Mouse (Mus musculus): Measurements from ENCODE around the gene Cct6b. TPM values are rescaled to one million over a fixed set of nuclear protein-coding genes. Genes with fewer than 3 reads are reported as not detected.

Gene Cct6b
- polyA plus RNA-seq (2015; fragmentation: Nextera tagmentation; extraction: Ambion mirVana) = 0.24 and 0.40 TPM in 2 replicates

- Histone ChIP-seq H3K9ac (replicated peaks) (peak within 1 kb of the TSS; percentile 95), H3K4me3 (replicated peaks) (peak within 1 kb of the TSS; percentile 98), H3K27me3 (peaks cover 3% of the 10 kb centered on the region; the same call in 1 of the 2 replicates), H3K27ac (peak within 1 kb of the TSS; percentile 90), H3K4me2 (replicated peaks) (peak within 1 kb of the TSS; percentile 83), H3K9me3 (no peaks in the 10 kb centered on the region), H3K36me3 (peaks cover 5% of the 10 kb centered on the region; the same call in 1 of the 2 replicates), H3K4me1 (replicated peaks) (peaks cover 28% of the 10 kb centered on the region)
- under 1% methylated on average over 44 of the region's 44 CpGs for WGBS
- ATAC-seq = peak; percentile 100
Measured at GRCm38 (mm10) chr11:82763742-82764437, at the start of gene Cct6b, which contains the start of gene Zfp830. Gene Cct6b (minus strand): TSS chr11:82764321. Gene Zfp830 (plus strand): TSS chr11:82764345.

- 79% methylated on average over 5 of the region's 5 CpGs for WGBS
- Histone ChIP-seq H3K27me3 (no peaks in the 10 kb centered on the region), H3K4me3 (replicated peaks) (no peak overlapping the region), H3K4me2 (replicated peaks) (no peak overlapping the region), H3K4me1 (replicated peaks) (peaks cover under 1% of the 10 kb centered on the region), H3K36me3 (peaks cover 8% of the 10 kb centered on the region), H3K9me3 (no peaks in the 10 kb centered on the region), H3K9ac (replicated peaks) (no peak overlapping the region), H3K27ac (no peak overlapping the region)
- ATAC-seq = no peak
Measured at GRCm38 (mm10) chr11:82808485-82808884, 44.4 kb upstream of the Cct6b start.

- no peak for ATAC-seq
- 85% methylated on average over 3 of the region's 3 CpGs for WGBS
- no peak overlapping the region for H3K9ac ChIP-seq (replicated peaks)
Measured at GRCm38 (mm10) chr11:82807370-82807769, 43.2 kb upstream of the Cct6b start.

GRCm38 (mm10) chr11:82806656-82807055 is 42.5 kb upstream of the Cct6b start:
- H3K4me3 ChIP-seq (replicated peaks) = no peak overlapping the region
- H3K9ac ChIP-seq (replicated peaks) = no peak overlapping the region
- WGBS = 76% methylated on average over 3 of the region's 3 CpGs
- H3K27ac ChIP-seq = no peak overlapping the region
- H3K9me3 ChIP-seq = no peaks in the 10 kb centered on the region
- H3K27me3 ChIP-seq = no peaks in the 10 kb centered on the region
- H3K36me3 ChIP-seq = peaks cover 26% of the 10 kb centered on the region
- no peak overlapping the region for H3K4me2 ChIP-seq (replicated peaks)
- H3K4me1 ChIP-seq (replicated peaks) = no peaks in the 10 kb centered on the region
- ATAC-seq = no peak

More at GRCm38 (mm10) chr11:82807370-82807769, 43.2 kb upstream of the Cct6b start:
- Histone ChIP-seq H3K4me3 (replicated peaks) (no peak overlapping the region), H3K36me3 (peaks cover 19% of the 10 kb centered on the region), H3K4me2 (replicated peaks) (no peak overlapping the region), H3K4me1 (replicated peaks) (no peaks in the 10 kb centered on the region), H3K27ac (no peak overlapping the region), H3K27me3 (no peaks in the 10 kb centered on the region), H3K9me3 (no peaks in the 10 kb centered on the region)

- WGBS = 95% methylated on average over 11 of the region's 11 CpGs
- H3K36me3 ChIP-seq = peaks cover 50% of the 10 kb centered on the region
Measured at GRCm38 (mm10) chr11:82783453-82783852, 19.3 kb upstream of the Cct6b start.

GRCm38 (mm10) chr11:82782197-82782596 is 18.1 kb upstream of the Cct6b start:
- no peak for ATAC-seq
- 43% methylated on average over 6 of the region's 6 CpGs for WGBS
- Histone ChIP-seq H3K27ac (no peak overlapping the region), H3K9ac (replicated peaks) (peak overlapping the region; percentile 92), H3K4me2 (replicated peaks) (peak overlapping the region; percentile 67), H3K36me3 (peaks cover 37% of the 10 kb centered on the region), H3K9me3 (no peaks in the 10 kb centered on the region), H3K4me3 (replicated peaks) (peak overlapping the region; percentile 86), H3K27me3 (no peaks in the 10 kb centered on the region), H3K4me1 (replicated peaks) (peaks cover 30% of the 10 kb centered on the region)

More at GRCm38 (mm10) chr11:82783453-82783852, 19.3 kb upstream of the Cct6b start:
- no peak overlapping the region for H3K9ac ChIP-seq (replicated peaks)
- no peak overlapping the region for H3K27ac ChIP-seq
- no peaks in the 10 kb centered on the region for H3K27me3 ChIP-seq
- H3K4me2 ChIP-seq (replicated peaks) = no peak overlapping the region
- H3K9me3 ChIP-seq = no peaks in the 10 kb centered on the region
- ATAC-seq = no peak
- H3K4me1 ChIP-seq (replicated peaks) = peaks cover 30% of the 10 kb centered on the region
- H3K4me3 ChIP-seq (replicated peaks) = no peak overlapping the region

GRCm38 (mm10) chr11:82780983-82781903 is 17.1 kb upstream of the Cct6b start, which contains the start of gene Lig3:
Gene Lig3 (plus strand): TSS chr11:82781108.
- H3K36me3 ChIP-seq = peaks cover 27% of the 10 kb centered on the region
- peak; percentile 96 for ATAC-seq
- H3K27me3 ChIP-seq = no peaks in the 10 kb centered on the region
- peak within 1 kb of the TSS; percentile 96 for H3K27ac ChIP-seq
- H3K4me2 ChIP-seq (replicated peaks) = peak within 1 kb of the TSS; percentile 67
- peaks cover 30% of the 10 kb centered on the region for H3K4me1 ChIP-seq (replicated peaks)
- H3K9me3 ChIP-seq = no peaks in the 10 kb centered on the region
- H3K9ac ChIP-seq (replicated peaks) = peak within 1 kb of the TSS; percentile 92
- WGBS = under 1% methylated on average over 47 of the region's 90 CpGs
- peak within 1 kb of the TSS; percentile 86 for H3K4me3 ChIP-seq (replicated peaks)

GRCm38 (mm10) chr11:82780134-82780533 is 16.0 kb upstream of the Cct6b start:
- H3K27me3 ChIP-seq = no peaks in the 10 kb centered on the region
- H3K4me2 ChIP-seq (replicated peaks) = peak overlapping the region; percentile 67
- WGBS = 64% methylated on average over 5 of the region's 5 CpGs
- ATAC-seq = no peak
- peak overlapping the region; percentile 59 for H3K9ac ChIP-seq (replicated peaks)
- H3K9me3 ChIP-seq = no peaks in the 10 kb centered on the region
- H3K4me3 ChIP-seq (replicated peaks) = peak overlapping the region; percentile 86
- peaks cover 18% of the 10 kb centered on the region for H3K36me3 ChIP-seq
- no peak overlapping the region for H3K27ac ChIP-seq
- H3K4me1 ChIP-seq (replicated peaks) = peaks cover 30% of the 10 kb centered on the region

GRCm38 (mm10) chr11:82764438-82764924 is 360 bp upstream of the Cct6b start:
- Histone ChIP-seq H3K9me3 (no peaks in the 10 kb centered on the region), H3K9ac (replicated peaks) (peak overlapping the region; percentile 95), H3K4me2 (replicated peaks) (peak overlapping the region; percentile 83), H3K27me3 (peaks cover 3% of the 10 kb centered on the region; the same call in 1 of the 2 replicates), H3K4me3 (replicated peaks) (peak overlapping the region; percentile 98), H3K36me3 (peaks cover 10% of the 10 kb centered on the region), H3K4me1 (replicated peaks) (peaks cover 28% of the 10 kb centered on the region), H3K27ac (peak overlapping the region; percentile 90)
- WGBS = under 1% methylated on average over 28 of the region's 28 CpGs
- ATAC-seq = peak; percentile 85

- WGBS = 13% methylated on average over 4 of the region's 4 CpGs
Measured at GRCm38 (mm10) chr11:82763261-82763660, 860 bp downstream of the Cct6b start.

GRCm38 (mm10) chr11:82762286-82762829 is 1.8 kb downstream of the Cct6b start:
- Histone ChIP-seq H3K4me2 (replicated peaks) (no peak overlapping the region), H3K9ac (replicated peaks) (no peak overlapping the region), H3K27me3 (peaks cover 5% of the 10 kb centered on the region), H3K36me3 (no peaks in the 10 kb centered on the region), H3K9me3 (no peaks in the 10 kb centered on the region), H3K4me1 (replicated peaks) (peaks cover 28% of the 10 kb centered on the region), H3K27ac (no peak overlapping the region), H3K4me3 (replicated peaks) (no peak overlapping the region)
- WGBS = 84% methylated on average over 6 of the region's 6 CpGs
- ATAC-seq = no peak

More at GRCm38 (mm10) chr11:82763261-82763660, 860 bp downstream of the Cct6b start:
- peak overlapping the region; percentile 95 for H3K9ac ChIP-seq (replicated peaks)
- peaks cover 28% of the 10 kb centered on the region for H3K4me1 ChIP-seq (replicated peaks)
- H3K36me3 ChIP-seq = no peaks in the 10 kb centered on the region
- H3K4me2 ChIP-seq (replicated peaks) = peak overlapping the region; percentile 83
- no peaks in the 10 kb centered on the region for H3K9me3 ChIP-seq
- H3K27me3 ChIP-seq = peaks cover 3% of the 10 kb centered on the region; the same call in 1 of the 2 replicates
- H3K27ac ChIP-seq = peak overlapping the region; percentile 90
- H3K4me3 ChIP-seq (replicated peaks) = peak overlapping the region; percentile 98
- no peak for ATAC-seq

All from midbrain, embryonic 13.5 days (tissue).